ENCODE assay signal across 9 mouse cellular contexts in genomic region chr1:50928776-50929175, GRCm38 (mm10). TPM values are rescaled to one million over a fixed set of nuclear protein-coding genes. Genes with fewer than 3 reads are reported as not detected.
DNase-seq lines count a peak whose midpoint lies in the region; ATAC-seq lines count a peak whose summit lies in the region.
"Had no signal": no experiment of that assay in that cellular context is flagged by ENCODE, and none has a peak within 500 bp of the region (broad histone marks: within the 10 kb centered on the region; RNA-seq: fewer than 3 reads in every experiment).

No protein-coding gene starts in this region.

- no peak overlapping the region for H3K27ac ChIP-seq in limb, embryonic 12.5 days
- no peak overlapping the region for H3K27ac ChIP-seq in limb, embryonic 10.5 days
- no peak overlapping the region for H3K27ac ChIP-seq in embryonic facial prominence, embryonic 13.5 days
- H3K27ac ChIP-seq in intestine, embryonic 15.5 days = no peak overlapping the region
- no peak overlapping the region for H3K27ac ChIP-seq in neural tube, embryonic 14.5 days (ENCODE audit: low read depth, low read length)
- H3K27ac ChIP-seq: kidney, postnatal 0 days had no signal

- DNase-seq in limb, embryonic 10.5 days (ENCODE audit: low spot score) = no peak
- DNase-seq in frontal cortex, postnatal 10 days (ENCODE audit: low spot score in 2 of 2) = no peak
- no peak for DNase-seq in right cerebral cortex, postnatal 36 days (ENCODE audit: low spot score in 2 of 2)
- DNase-seq in layer of hippocampus, postnatal 10 days (ENCODE audit: low spot score in 2 of 2) = no peak

- H3K4me2 ChIP-seq in limb, embryonic 12.5 days = peak overlapping the region; percentile 100
- peak overlapping the region; percentile 16; the same call in 1 of the 2 replicates for H3K4me2 ChIP-seq in embryonic facial prominence, embryonic 13.5 days
- no peak overlapping the region for H3K4me2 ChIP-seq in intestine, embryonic 15.5 days (replicated peaks)
- peak overlapping the region; percentile 80 for H3K4me2 ChIP-seq in neural tube, embryonic 14.5 days (ENCODE audit: low read depth, low read length)

- no peak for ATAC-seq in limb, embryonic 12.5 days (ENCODE audit: insufficient number of reproducible peaks, insufficient read depth, low FRiP score, low TSS enrichment, low read depth)
- ATAC-seq in embryonic facial prominence, embryonic 13.5 days (ENCODE audit: insufficient number of reproducible peaks, insufficient read depth, low FRiP score, low TSS enrichment, low read depth) = no peak
- no peak for ATAC-seq in intestine, embryonic 15.5 days
- ATAC-seq in neural tube, embryonic 14.5 days (ENCODE audit: low read depth) = no peak

- peaks cover 42% of the 10 kb centered on the region for H3K27me3 ChIP-seq in limb, embryonic 12.5 days
- H3K27me3 ChIP-seq in limb, embryonic 10.5 days (ENCODE audit: low read depth, poor library complexity, severe bottlenecking) = peaks cover 61% of the 10 kb centered on the region
- H3K27me3 ChIP-seq in embryonic facial prominence, embryonic 13.5 days = peaks cover 59% of the 10 kb centered on the region
- H3K27me3 ChIP-seq in intestine, embryonic 15.5 days (replicated peaks) = peaks cover 15% of the 10 kb centered on the region
- no peaks in the 10 kb centered on the region for H3K27me3 ChIP-seq in neural tube, embryonic 14.5 days (ENCODE audit: control insufficient read depth, insufficient read depth, low read length)

- no peak overlapping the region for H3K9ac ChIP-seq in limb, embryonic 12.5 days (replicated peaks)
- H3K9ac ChIP-seq in embryonic facial prominence, embryonic 13.5 days = no peak overlapping the region
- H3K9ac ChIP-seq in intestine, embryonic 15.5 days = no peak overlapping the region
- H3K9ac ChIP-seq in neural tube, embryonic 14.5 days (replicated peaks; ENCODE audit: low read depth, low read length) = peak overlapping the region; percentile 21; the same call in 1 of the 2 replicates

- H3K4me1 ChIP-seq in limb, embryonic 12.5 days (replicated peaks) = peaks cover 20% of the 10 kb centered on the region; the same call in 1 of the 2 replicates
- peaks cover 21% of the 10 kb centered on the region for H3K4me1 ChIP-seq in limb, embryonic 10.5 days
- peaks cover 17% of the 10 kb centered on the region for H3K4me1 ChIP-seq in embryonic facial prominence, embryonic 13.5 days
- H3K4me1 ChIP-seq in intestine, embryonic 15.5 days (replicated peaks) = peaks cover 10% of the 10 kb centered on the region
- H3K4me1 ChIP-seq in neural tube, embryonic 14.5 days (ENCODE audit: control insufficient read depth, insufficient read depth, low read length) = no peaks in the 10 kb centered on the region

- WGBS in limb, embryonic 12.5 days = 22% methylated on average over 3 of the region's 3 CpGs
- WGBS in limb, embryonic 10.5 days = 22% methylated on average over 3 of the region's 3 CpGs
- WGBS in embryonic facial prominence, embryonic 13.5 days = 12% methylated on average over 3 of the region's 3 CpGs
- 31% methylated on average over 3 of the region's 3 CpGs for WGBS in intestine, embryonic 15.5 days
- WGBS in neural tube, embryonic 14.5 days = 16% methylated on average over 3 of the region's 3 CpGs

- peak overlapping the region; percentile 60 for H3K4me3 ChIP-seq in limb, embryonic 12.5 days (replicated peaks)
- no peak overlapping the region for H3K4me3 ChIP-seq in limb, embryonic 10.5 days
- H3K4me3 ChIP-seq in embryonic facial prominence, embryonic 13.5 days = no peak overlapping the region
- H3K4me3 ChIP-seq in intestine, embryonic 15.5 days (replicated peaks) = 0 out of 2 replicates have a peak overlapping the region, but pooled peaks have one; percentile 2
- peak overlapping the region; percentile 48 for H3K4me3 ChIP-seq in neural tube, embryonic 14.5 days (ENCODE audit: low read depth, low read length)

- no peaks in the 10 kb centered on the region for H3K36me3 ChIP-seq in limb, embryonic 12.5 days
- H3K36me3 ChIP-seq in limb, embryonic 10.5 days = no peaks in the 10 kb centered on the region
- H3K36me3 ChIP-seq in embryonic facial prominence, embryonic 13.5 days = no peaks in the 10 kb centered on the region
- no peaks in the 10 kb centered on the region for H3K36me3 ChIP-seq in intestine, embryonic 15.5 days
- no peaks in the 10 kb centered on the region for H3K36me3 ChIP-seq in neural tube, embryonic 14.5 days (ENCODE audit: control insufficient read depth, insufficient read depth, low read length)

- no peaks in the 10 kb centered on the region for H3K9me3 ChIP-seq in limb, embryonic 12.5 days
- H3K9me3 ChIP-seq in limb, embryonic 10.5 days (replicated peaks) = no peaks in the 10 kb centered on the region
- H3K9me3 ChIP-seq in embryonic facial prominence, embryonic 13.5 days = no peaks in the 10 kb centered on the region
- no peaks in the 10 kb centered on the region for H3K9me3 ChIP-seq in intestine, embryonic 15.5 days
- no peaks in the 10 kb centered on the region for H3K9me3 ChIP-seq in neural tube, embryonic 14.5 days (ENCODE audit: control insufficient read depth, low read length)

RNA-seq across cellular contexts. Expression of gene Tmeff2, which starts 28.3 kb away (rescaled TPM):
- polyA plus RNA-seq in limb, embryonic 12.5 days (2016; fragmentation: Nextera tagmentation; extraction: Ambion mirVana) = 6.4 and 8.1 TPM in 2 replicates
- 1.1 and 1.6 TPM in 2 replicates for polyA plus RNA-seq in limb, embryonic 10.5 days (2016; fragmentation: Nextera tagmentation; extraction: Ambion mirVana)
- polyA plus RNA-seq in embryonic facial prominence, embryonic 13.5 days (2015; fragmentation: Nextera tagmentation; extraction: Ambion mirVana) = 4.3 and 6.2 TPM in 2 replicates
- polyA plus RNA-seq in intestine, embryonic 15.5 days (2015; fragmentation: Nextera tagmentation; extraction: Ambion mirVana) = 12.1 and 13.2 TPM in 2 replicates
- 95.9 and 128 TPM in 2 replicates for polyA plus RNA-seq in neural tube, embryonic 14.5 days (2014; fragmentation: Nextera tagmentation; extraction: Ambion mirVana)
- total RNA-seq in layer of hippocampus, postnatal 10 days (2021) = 10 to 100 TPM; 40.1 to 42.0 TPM

Comparison
In these comparisons a context has a peak if more than half of its experiments do, and no peak if none do; other contexts are left out.
1. H3K4me3 ChIP-seq: peak in limb, embryonic 12.5 days (single experiment), intestine, embryonic 15.5 days (single experiment) and neural tube, embryonic 14.5 days (single experiment); none in limb, embryonic 10.5 days (single experiment) and embryonic facial prominence, embryonic 13.5 days (single experiment).